Mouse (Mus musculus) heart, embryonic 16.5 days (tissue): ENCODE measurements around the gene Ficd. TPM values are rescaled to one million over a fixed set of nuclear protein-coding genes. Genes with fewer than 3 reads are reported as not detected.

ENCODE experiments used
- ATAC-seq: fragments of 200-750 bp; cut with Nextera tagmentation; replicated peaks from 2 replicates; pipeline ENCODE4 v1.8.0; 2017; ENCODE audit warnings: moderate number of reproducible peaks; ENCODE audit not compliant: insufficient read depth, low FRiP score; ENCODE audit errors: extremely low read depth
- H3K27ac ChIP-seq: fragments of 300-500 bp; sonication (generic); 2 replicates; pipeline ENCODE4 v1.5.1; 2014; ENCODE audit warnings: mild to moderate bottlenecking, low read length, control low read depth, moderate library complexity
- H3K27me3 ChIP-seq: fragments of 300-500 bp; sonication (generic); 2 replicates; pipeline ENCODE4 v1.6.1; 2014; ENCODE audit warnings: low read length, mixed read lengths; ENCODE audit not compliant: control insufficient read depth, insufficient read depth
- H3K36me3 ChIP-seq: fragments of 300-500 bp; sonication (generic); 2 replicates; pipeline ENCODE4 v1.6.1; 2014; ENCODE audit not compliant: control insufficient read depth, insufficient read depth
- H3K4me1 ChIP-seq: fragments of 300-500 bp; sonication (generic); 2 replicates; pipeline ENCODE4 v1.6.1; 2014; ENCODE audit warnings: low read length, mixed read lengths; ENCODE audit not compliant: control insufficient read depth, insufficient read depth
- H3K4me2 ChIP-seq: fragments of 300-500 bp; sonication (generic); 2 replicates; pipeline ENCODE4 v1.6.1; 2014; ENCODE audit warnings: low read depth, mild to moderate bottlenecking, control low read depth, low read length
- H3K4me3 ChIP-seq: fragments of 300-500 bp; sonication (generic); 2 replicates; pipeline ENCODE4 v1.5.1; 2014; ENCODE audit warnings: mild to moderate bottlenecking, control low read depth, low read length
- H3K9ac ChIP-seq: fragments of 300-500 bp; sonication (generic); 2 replicates; pipeline ENCODE4 v1.6.1; 2014; ENCODE audit warnings: low read length, control low read depth
- H3K9me3 ChIP-seq: fragments of 300-500 bp; sonication (generic); replicated peaks from 2 replicates; pipeline ENCODE4 v1.6.1; 2016; ENCODE audit warnings: low read length; ENCODE audit not compliant: control insufficient read depth
- WGBS: fragments of 180-500 bp; shearing (Covaris S2); extraction: QIAGEN DNeasy Blood & Tissue Kit; methylation state at CpG from one replicate; pipeline ENCODE4 v1.1.7; 2014; 5-methylcytosine and 5-hydroxymethylcytosine counted together
- polyA plus RNA-seq: library from polyadenylated mRNA; unstranded; fragments of >200 nt; fragmentation: Nextera tagmentation; extraction: Ambion mirVana; gene quantifications from 2 replicates; pipeline ENCODE4 v1.2.1, GENCODE M21; 2015

Ficd gene
- polyA plus RNA-seq, 1 experiment from 2014 or later: 6.3 TPM

GRCm38 (mm10) chr5:113765641-113766526, 30.3 kb downstream of the Ficd start:
- H3K27me3 ChIP-seq: no peaks in the 10 kb centered on the region
- H3K9me3 ChIP-seq: no peaks in the 10 kb centered on the region
- H3K4me2 ChIP-seq: no peak overlapping the region
- no peak overlapping the region for H3K4me3 ChIP-seq
- no peak overlapping the region for H3K9ac ChIP-seq
- 80% methylated on average over 13 of the region's 13 CpGs for WGBS
- no peak for ATAC-seq
- peaks cover 45% of the 10 kb centered on the region for H3K36me3 ChIP-seq
- H3K27ac ChIP-seq: no peak overlapping the region
- H3K4me1 ChIP-seq: peaks cover 14% of the 10 kb centered on the region

DNA sequence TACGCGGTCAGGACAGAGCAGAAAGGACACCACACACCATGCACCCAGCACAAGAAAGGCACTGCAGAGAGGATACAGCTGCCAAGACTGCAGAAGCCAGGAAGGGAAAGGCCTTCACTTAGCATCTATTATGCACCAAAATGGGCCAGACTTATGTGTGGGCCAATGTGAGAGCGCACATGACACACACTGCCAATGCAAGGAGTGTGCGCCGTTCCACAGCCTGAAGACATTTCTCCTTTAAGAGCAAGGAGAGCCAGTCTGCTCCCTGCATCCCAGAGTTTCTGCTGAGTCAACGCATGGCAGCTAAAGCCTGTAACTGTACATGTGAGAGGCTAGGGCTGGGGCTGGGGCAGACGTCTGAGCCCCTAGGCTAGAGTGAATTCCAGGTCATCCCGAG, 33.2 kb downstream of the Ficd start:
- no peak for ATAC-seq
- Histone ChIP-seq H3K27me3 (no peaks in the 10 kb centered on the region), H3K4me3 (no peak overlapping the region), H3K4me1 (peaks cover 22% of the 10 kb centered on the region), H3K4me2 (no peak overlapping the region), H3K36me3 (peaks cover 23% of the 10 kb centered on the region), H3K9me3 (no peaks in the 10 kb centered on the region), H3K9ac (no peak overlapping the region), H3K27ac (no peak overlapping the region)
- 87% methylated on average over 8 of the region's 8 CpGs for WGBS

DNA sequence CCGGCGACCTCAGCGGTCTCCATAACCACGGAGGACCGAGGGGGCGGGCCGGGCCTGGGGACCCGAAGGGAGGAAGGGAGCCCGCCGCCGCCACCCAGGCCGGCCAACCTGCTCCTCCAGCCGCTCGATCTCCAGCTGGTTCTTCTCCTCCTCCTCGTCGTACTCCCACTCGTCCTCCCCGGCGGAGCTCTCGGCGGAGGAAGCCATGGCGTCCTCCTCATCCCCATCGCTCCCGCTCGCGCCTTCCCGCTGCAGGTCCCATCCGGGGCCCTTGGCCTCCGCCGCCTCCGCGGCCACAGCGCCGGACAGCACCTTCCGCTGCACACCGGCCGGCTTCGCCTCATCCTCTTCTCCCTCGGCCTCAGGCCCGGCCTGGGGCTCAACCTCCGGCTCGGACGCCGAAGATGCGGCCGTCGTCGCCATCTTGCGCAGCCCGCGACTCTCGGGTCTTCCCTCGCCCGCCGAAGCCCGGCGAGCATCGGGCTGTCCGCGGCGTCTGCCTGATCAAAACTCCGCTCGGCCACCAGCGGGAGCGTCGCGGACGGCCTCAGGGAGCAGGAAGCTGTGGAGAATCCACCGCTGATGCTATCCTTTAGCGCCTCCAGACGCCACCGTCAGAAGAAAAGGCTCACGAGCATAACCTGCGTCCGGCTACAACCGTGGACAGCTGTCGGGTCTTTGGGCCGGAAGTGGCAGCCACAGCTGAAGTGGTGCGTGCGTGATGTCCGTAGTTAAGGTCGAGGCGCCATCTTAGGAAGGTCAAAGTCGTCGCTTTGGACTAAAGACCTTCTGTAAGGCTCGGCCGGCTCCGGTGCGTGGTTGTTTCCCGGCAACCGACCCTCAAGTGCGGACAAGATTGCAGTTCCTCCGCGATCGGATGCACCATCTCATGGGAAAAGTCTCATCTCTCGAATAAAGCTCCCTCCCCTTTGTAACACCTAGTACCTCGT, 35.9 kb downstream of the Ficd start:
- Histone ChIP-seq H3K4me3 (peak overlapping the region; percentile 99), H3K4me2 (peak overlapping the region; percentile 97), H3K27me3 (no peaks in the 10 kb centered on the region), H3K27ac (peak overlapping the region; percentile 95), H3K36me3 (peaks cover 34% of the 10 kb centered on the region), H3K4me1 (peaks cover 22% of the 10 kb centered on the region), H3K9ac (peak overlapping the region; percentile 97), H3K9me3 (no peaks in the 10 kb centered on the region)
- under 1% methylated on average over 81 of the region's 97 CpGs for WGBS
- peak; percentile 82 for ATAC-seq

DNA sequence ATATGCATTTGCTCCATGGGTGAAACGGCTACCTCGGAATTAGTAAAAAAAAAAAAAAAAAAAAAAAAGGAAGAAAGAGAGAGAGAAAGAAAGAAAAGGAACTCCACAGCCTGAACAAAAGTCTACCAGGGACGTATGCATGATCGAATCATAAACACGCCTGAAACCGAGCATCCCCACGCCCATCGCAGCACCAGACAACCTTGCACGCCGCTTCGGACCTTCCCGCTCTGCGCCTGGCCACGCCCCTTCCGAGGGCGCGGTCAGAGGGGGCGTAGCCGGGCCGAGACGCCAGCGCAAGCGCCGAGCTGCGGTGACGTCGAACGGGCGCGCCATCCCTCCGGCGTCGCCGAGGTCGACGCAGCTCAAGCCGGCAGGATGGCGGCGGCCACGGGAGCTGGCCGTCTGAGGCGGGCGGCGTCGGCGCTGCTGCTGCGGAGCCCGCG, 36.9 kb downstream of the Ficd start, which contains the start of the genes Sart3 and Iscu:
Gene Sart3, minus strand, starts transcription at position 61 of the 446 bp plus-strand sequence.
Gene Iscu, plus strand, starts transcription at position 299 of the 446 bp plus-strand sequence.
- H3K4me2 ChIP-seq: peak within 1 kb of the TSS; percentile 97
- no peaks in the 10 kb centered on the region for H3K27me3 ChIP-seq
- under 1% methylated on average over 49 of the region's 49 CpGs for WGBS
- peaks cover 22% of the 10 kb centered on the region for H3K4me1 ChIP-seq
- H3K27ac ChIP-seq: peak within 1 kb of the TSS; percentile 95
- H3K9ac ChIP-seq: peak within 1 kb of the TSS; percentile 97
- ATAC-seq: peak; percentile 85
- H3K36me3 ChIP-seq: peaks cover 36% of the 10 kb centered on the region
- H3K9me3 ChIP-seq: no peaks in the 10 kb centered on the region
- H3K4me3 ChIP-seq: peak within 1 kb of the TSS; percentile 99

- peak; percentile 5 for ATAC-seq
- Histone ChIP-seq H3K4me1 (peaks cover 22% of the 10 kb centered on the region), H3K27ac (peak overlapping the region; percentile 37; the same call in 1 of the 2 replicates), H3K9me3 (no peaks in the 10 kb centered on the region), H3K27me3 (no peaks in the 10 kb centered on the region), H3K4me2 (peak overlapping the region; percentile 97), H3K9ac (peak overlapping the region; percentile 83), H3K36me3 (peaks cover 32% of the 10 kb centered on the region), H3K4me3 (peak overlapping the region; percentile 99)
- WGBS: 2% methylated on average over 36 of the region's 38 CpGs
Observed at GRCm38 (mm10) chr5:113772905-113773519, 37.4 kb downstream of the Ficd start.

- peak overlapping the region; percentile 37; the same call in 1 of the 2 replicates for H3K27ac ChIP-seq
- H3K4me1 ChIP-seq: peaks cover 22% of the 10 kb centered on the region
- WGBS: 2% methylated on average over 7 of the region's 7 CpGs
- ATAC-seq: no peak
- no peaks in the 10 kb centered on the region for H3K9me3 ChIP-seq
- H3K9ac ChIP-seq: peak overlapping the region; percentile 83
- peaks cover 29% of the 10 kb centered on the region for H3K36me3 ChIP-seq
- peak overlapping the region; percentile 99 for H3K4me3 ChIP-seq
- no peaks in the 10 kb centered on the region for H3K27me3 ChIP-seq
- peak overlapping the region; percentile 97 for H3K4me2 ChIP-seq
Observed at GRCm38 (mm10) chr5:113773664-113774063, 38.1 kb downstream of the Ficd start.

DNA sequence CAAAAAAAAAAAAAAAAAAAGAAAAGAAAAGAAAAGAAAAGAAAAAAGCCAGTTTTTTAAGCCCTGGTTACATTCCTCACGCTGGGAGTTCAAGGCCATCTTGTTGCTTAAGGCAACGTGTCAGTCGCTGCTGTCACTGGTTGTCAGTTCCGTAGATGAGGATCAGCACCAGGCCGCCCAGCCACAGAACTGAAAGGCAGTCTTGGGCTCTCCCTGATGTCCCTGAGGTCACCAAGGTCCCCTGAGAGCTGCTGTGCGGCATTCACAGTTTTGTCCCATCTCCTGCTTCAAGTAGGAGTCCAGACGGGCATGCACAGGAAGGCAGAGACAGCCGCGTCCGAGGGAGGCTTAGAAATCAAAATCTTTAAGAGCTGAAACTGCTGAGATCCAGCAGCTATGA, 40.0 kb downstream of the Ficd start:
- Histone ChIP-seq H3K4me3 (no peak overlapping the region), H3K9ac (no peak overlapping the region), H3K9me3 (no peaks in the 10 kb centered on the region), H3K27me3 (no peaks in the 10 kb centered on the region), H3K27ac (no peak overlapping the region), H3K4me2 (no peak overlapping the region), H3K36me3 (peaks cover 29% of the 10 kb centered on the region), H3K4me1 (peaks cover 11% of the 10 kb centered on the region)
- 91% methylated on average over 10 of the region's 10 CpGs for WGBS
- no peak for ATAC-seq

DNA sequence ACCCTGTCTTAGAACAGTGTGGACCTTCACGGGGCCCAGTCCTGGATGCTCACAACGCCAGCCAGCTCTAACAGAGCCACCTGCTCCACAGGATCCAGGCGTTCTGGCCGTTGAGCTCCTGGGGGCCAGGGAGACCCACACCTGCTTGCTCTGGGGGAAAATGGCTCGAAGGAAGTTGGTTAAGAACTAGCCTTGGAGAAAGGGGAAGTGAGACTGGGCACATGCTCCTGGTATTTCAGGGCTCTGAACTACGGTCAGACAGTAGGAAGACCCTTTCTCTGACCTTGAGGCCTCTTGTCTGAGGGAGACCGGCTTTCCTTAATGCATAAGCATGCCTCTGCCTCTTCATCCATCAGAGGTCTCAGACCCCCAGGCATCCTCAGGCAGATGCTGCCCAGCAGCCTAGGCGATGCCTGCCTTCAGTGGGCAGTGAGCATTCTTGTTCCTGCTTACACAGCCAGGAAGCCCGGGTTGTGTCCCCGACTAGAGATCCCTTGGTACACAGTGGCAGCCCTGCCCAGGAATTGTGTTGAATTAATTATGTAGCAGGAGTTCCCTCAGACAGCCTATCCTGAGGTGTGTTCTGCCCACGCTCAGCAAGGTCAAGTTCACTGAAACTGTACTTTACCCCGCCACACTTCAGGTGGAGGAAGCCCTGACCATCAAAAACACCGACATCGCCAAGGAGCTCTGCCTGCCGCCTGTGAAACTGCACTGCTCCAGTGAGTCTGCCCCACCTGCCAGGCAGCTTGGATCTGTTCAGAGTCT, 40.7 kb downstream of the Ficd start:
- ATAC-seq: no peak
- Histone ChIP-seq H3K27me3 (no peaks in the 10 kb centered on the region), H3K36me3 (peaks cover 29% of the 10 kb centered on the region), H3K9ac (no peak overlapping the region), H3K4me3 (no peak overlapping the region), H3K9me3 (no peaks in the 10 kb centered on the region), H3K27ac (no peak overlapping the region; the same call in 1 of the 2 replicates), H3K4me1 (peaks cover 10% of the 10 kb centered on the region), H3K4me2 (no peak overlapping the region)
- WGBS: 84% methylated on average over 15 of the region's 15 CpGs
